Comparison of ENCODE assay signal across 17 mouse cellular contexts in genomic region chr2:14279795-14280194, GRCm38 (mm10). TPM values are rescaled to one million over a fixed set of nuclear protein-coding genes. Genes with fewer than 3 reads are reported as not detected.
"Had no signal": no experiment of that assay in that cellular context is flagged by ENCODE, and none has a peak within 500 bp of the region (broad histone marks: within the 10 kb centered on the region; RNA-seq: fewer than 3 reads in every experiment).

No protein-coding gene starts in this region.

- DNase-seq: liver, postnatal 0 days; lung, adult 2 months; lung, postnatal 14 days; lung, postnatal 4 days; right cerebral cortex, postnatal 14 days; right cerebral cortex, postnatal 4 days; spleen, adult 18-20 months; thymus, adult 18-20 months; thymus, postnatal 14 days; thymus, postnatal 36 days had no signal

- H3K4me3 ChIP-seq: lung, embryonic 15.5 days; midbrain, embryonic 13.5 days; midbrain, embryonic 15.5 days; neural tube, embryonic 12.5 days had no signal

- H3K9me3 ChIP-seq: lung, embryonic 15.5 days; midbrain, embryonic 13.5 days; midbrain, embryonic 15.5 days; neural tube, embryonic 12.5 days had no signal

- ATAC-seq: liver, postnatal 0 days; lung, postnatal 0 days; midbrain, embryonic 13.5 days; midbrain, embryonic 15.5 days had no signal

- H3K27ac ChIP-seq: lung, embryonic 15.5 days; midbrain, embryonic 13.5 days; midbrain, embryonic 15.5 days; neural tube, embryonic 12.5 days had no signal

- H3K4me1 ChIP-seq: midbrain, embryonic 13.5 days; midbrain, embryonic 15.5 days; neural tube, embryonic 12.5 days had no signal

- H3K4me2 ChIP-seq: lung, embryonic 15.5 days; midbrain, embryonic 11.5 days; midbrain, embryonic 13.5 days; midbrain, embryonic 15.5 days; neural tube, embryonic 12.5 days had no signal

- H3K36me3 ChIP-seq: lung, embryonic 15.5 days; midbrain, embryonic 13.5 days; midbrain, embryonic 15.5 days; neural tube, embryonic 12.5 days had no signal

- H3K9ac ChIP-seq: liver, postnatal 0 days; lung, embryonic 15.5 days; midbrain, embryonic 13.5 days; midbrain, embryonic 15.5 days; neural tube, embryonic 12.5 days had no signal

- H3K27me3 ChIP-seq: lung, embryonic 15.5 days; midbrain, embryonic 13.5 days; midbrain, embryonic 15.5 days; neural tube, embryonic 12.5 days had no signal

RNA-seq across cellular contexts. Expression of gene Mrc1, which starts 50.6 kb away (rescaled TPM):
- total RNA-seq: megakaryocyte-erythroid progenitor cell, adult 5-6 weeks had no signal
